Mouse (Mus musculus) lung, postnatal 4 days (tissue): ENCODE results near the gene Sept5.

Experiments used
- DNase-seq, 2 experiments: peaks; one replicate each; pipeline ENCODE4 v3.0.0; 2021

Sept5 gene

DNA sequence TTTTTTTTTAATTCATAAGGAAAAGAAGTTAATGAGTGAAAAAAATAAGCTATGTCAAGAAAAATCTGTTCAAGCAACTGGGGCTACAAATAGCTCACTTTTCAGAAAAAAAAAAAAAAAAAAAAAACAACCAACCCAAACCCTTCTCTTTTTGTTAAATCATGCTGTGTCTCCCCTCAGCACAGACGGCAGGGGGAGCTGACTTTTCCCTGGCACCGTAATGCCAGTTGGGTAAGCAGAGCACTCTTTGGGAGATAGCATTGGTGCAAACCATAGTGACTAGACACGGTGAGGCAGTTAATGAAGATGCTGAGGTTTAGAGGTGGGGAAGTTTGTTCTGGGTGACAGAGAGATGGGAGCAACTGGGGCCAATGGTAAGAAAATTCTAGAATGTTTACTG, 2.3 kb upstream of the Sept5 start:
- peak in 1 of 2 experiments; percentile 18 for DNase-seq

- peak in 1 of 2 experiments; percentile 3 for DNase-seq
These were observed 1.4 kb upstream of the Sept5 start for GRCm38 (mm10) chr16:18631141-18631540.

- DNase-seq, result no peak
These were observed 537 bp upstream of the Sept5 start for GRCm38 (mm10) chr16:18630291-18630690.

DNA sequence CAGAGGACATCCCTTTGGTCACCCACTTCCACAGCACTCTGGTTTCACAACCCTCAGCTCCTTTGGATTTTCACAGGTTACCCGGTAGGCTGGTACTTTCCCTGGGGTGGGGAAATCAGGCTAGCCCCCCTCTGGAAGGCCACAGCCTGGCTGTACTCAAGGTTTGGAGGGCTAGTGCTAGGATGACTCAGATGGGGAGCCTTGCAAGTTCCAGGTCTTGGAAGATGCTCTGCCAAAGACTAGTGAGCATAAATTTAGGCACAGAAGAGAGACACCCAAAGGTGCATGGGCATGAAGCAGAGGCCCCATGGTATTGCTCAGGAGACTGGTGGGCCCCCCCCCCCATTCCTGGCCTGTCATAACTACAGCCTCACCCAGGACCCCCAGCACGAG, 810 bp downstream of the Sept5 start:
- no peak for DNase-seq

- peak in 1 of 2 experiments; percentile 19 for DNase-seq
These were observed 1.4 kb downstream of the Sept5 start for GRCm38 (mm10) chr16:18628206-18628947.

- DNase-seq, result peak in 1 of 2 experiments; percentile 17
These were observed 2.6 kb downstream of the Sept5 start for GRCm38 (mm10) chr16:18627163-18627562.

DNA sequence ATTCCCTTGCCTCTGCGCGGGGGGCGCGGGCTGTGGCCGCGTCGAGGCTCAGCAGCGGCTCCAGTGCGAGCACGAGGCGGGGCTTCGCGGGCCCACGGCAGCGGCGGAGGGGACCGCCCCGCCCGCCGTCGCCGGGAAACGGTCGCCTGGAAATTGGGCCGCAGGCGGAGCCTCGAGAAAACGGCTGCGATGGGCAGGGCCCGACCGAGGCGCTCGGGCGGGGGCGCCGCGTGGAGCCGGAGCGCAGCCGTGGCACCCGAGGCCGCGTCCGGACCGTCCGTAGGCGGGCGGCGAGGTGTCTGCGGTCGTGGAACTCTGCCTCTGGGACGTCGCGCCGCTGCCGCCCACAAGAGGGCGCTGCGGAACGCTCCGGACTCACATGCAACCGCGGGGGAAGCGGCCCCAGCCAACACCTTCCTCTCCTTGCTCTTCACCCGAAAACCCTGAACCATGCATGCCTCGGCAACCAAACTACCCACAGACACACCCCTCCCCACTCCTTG, 3.3 kb downstream of the Sept5 start, which contains the start of gene Gm49601:
TSS of gene Gm49601 (minus strand) at position 52 of the 503 bp plus-strand sequence.
- DNase-seq, result peak; percentile 87 to 88

GRCm38 (mm10) chr16:18625791-18626311, 3.9 kb downstream of the Sept5 start:
- DNase-seq, result peak in 1 of 2 experiments; percentile 35

GRCm38 (mm10) chr16:18625097-18625496, 4.7 kb downstream of the Sept5 start:
- no peak for DNase-seq

DNA sequence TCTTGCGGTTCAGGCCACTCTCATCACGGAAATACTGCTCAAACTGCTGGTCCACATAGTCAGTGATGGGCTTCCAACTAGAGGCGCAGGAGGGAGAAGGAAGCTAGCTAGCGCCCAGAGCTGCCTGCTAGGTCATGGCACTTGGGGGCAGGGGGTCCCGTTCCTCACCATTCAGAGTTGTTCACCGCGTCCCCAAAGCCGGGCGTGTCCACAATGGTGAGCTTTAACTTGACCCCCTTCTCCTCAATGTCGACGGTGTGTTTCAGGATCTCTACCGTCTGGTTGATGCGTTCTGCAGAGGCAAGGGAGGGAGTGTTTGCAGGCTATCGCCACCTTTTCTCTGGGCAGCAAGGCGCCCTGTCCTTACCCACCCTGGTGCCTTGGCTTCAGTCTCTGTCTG, 5.1 kb downstream of the Sept5 start:
- no peak for DNase-seq

DNA sequence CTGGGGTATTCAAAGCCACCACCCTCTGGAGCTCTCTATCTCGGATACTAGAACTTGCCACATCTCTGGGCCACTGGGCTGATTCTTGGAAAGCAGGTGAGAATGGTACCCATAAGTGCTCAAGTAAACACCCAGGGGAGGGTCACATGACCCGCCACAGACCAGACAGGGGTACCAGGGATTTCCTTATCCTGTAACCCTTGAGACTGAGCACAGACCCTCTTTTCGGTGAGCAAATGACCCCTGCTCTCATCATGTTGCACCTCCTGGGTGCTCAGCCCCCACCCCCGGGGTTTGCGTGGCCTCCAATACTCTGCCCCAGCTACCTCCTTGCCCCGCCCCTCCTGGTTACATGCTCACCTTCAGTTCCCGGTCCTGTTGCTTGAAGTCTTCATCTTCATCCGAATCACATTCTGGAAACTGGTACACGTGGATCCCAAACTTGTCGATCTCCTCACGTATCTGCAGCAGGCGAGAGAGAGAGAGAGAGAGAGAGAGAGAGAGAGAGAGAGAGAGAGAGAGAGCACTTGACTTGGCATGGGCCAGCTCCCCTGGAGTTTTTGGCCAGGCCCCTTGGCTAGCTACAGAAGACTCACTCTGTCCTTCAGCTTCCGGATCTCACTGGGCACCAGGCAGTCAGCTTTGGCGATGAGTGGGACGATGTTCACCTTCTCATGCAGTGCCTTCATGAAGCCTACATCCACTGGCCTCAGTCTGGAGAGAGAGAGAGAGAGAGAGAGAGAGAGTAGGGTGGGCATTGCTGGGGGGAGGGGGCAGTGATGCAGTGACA, 5.8 kb downstream of the Sept5 start:
- DNase-seq, result no peak

- DNase-seq, result no peak
These were observed 6.6 kb downstream of the Sept5 start for GRCm38 (mm10) chr16:18622916-18623750.

GRCm38 (mm10) chr16:18622019-18622418, 7.7 kb downstream of the Sept5 start, which contains the start of gene Gp1bb:
Gene Gp1bb, minus strand, starts transcription at chr16:18622403.
- no peak for DNase-seq

DNA sequence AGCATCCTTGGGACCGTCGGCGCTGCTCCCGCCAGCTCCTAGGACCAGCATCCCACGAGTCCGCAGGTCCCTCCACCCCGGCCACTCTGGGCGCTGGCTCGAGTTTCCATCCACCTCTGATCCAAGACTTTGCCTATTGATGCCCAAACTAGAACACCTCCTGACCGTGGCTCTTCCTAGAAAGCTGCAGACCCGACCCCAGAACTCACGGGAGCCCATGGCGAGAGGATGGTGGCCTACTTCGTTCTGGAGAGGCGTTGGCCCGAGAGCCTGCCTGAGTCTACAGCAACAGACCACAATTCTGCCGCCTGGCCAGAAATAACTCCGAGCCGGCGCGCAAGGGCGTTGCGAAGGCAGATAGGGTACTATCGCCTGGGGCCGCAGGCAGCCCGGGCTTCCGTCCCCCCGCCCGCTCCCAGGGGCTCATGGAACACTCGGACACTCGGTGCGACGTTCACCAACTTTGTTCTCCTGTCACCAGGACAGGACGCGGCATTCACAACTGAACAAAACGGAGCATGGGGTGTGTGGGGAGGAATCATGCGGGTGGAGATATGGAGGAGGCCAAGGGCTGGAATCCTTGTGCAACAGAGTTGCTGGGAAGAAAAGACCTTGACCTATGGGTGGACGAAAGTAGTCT, 8.3 kb downstream of the Sept5 start:
- DNase-seq, result no peak

GRCm38 (mm10) chr16:18620601-18621361, 9.0 kb downstream of the Sept5 start:
- peak in 1 of 2 experiments; percentile 53 for DNase-seq

DNA sequence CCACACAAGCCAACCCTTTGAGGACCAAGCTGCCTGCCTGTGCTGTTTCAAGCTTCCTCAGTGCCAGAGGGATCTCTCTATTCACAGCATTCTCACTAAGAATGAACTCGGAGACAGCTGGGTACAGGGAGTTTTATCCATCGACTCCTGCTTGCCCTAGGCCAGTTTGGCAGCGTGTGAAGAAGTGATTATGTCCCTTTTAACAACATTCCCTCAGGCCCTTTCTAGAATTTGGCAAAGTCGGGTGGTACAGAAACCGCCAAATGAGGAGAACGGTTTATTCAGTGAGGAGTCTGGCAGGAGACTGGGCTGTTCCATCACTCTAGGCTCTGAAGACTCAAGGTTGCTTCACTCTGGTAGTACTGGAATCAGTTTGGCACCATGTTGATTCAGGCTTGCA, 9.6 kb downstream of the Sept5 start:
- DNase-seq, result no peak

- DNase-seq, result peak in 1 of 2 experiments; percentile 59
These were observed 10.6 kb downstream of the Sept5 start for GRCm38 (mm10) chr16:18619110-18619509.

DNA sequence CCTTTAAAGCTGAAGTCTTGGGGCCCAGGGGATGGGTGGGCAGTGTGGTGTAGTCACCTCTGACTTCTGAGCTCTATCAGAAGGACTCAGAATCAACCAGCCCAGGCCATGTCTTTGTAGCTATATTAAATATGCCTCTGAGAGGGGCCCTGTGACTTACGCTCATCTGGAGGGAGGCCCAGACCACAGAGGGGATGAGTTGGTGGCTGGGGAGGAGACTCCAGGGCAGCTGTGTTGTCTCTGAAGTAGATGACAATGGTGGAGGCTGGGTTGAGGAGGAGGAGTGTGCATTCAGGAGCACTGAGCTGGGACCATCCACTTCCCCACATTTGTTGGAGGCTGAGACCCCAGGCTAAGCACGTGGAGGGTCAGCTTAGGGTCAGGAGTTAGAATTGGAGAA, 11.5 kb downstream of the Sept5 start:
- no peak for DNase-seq

DNA sequence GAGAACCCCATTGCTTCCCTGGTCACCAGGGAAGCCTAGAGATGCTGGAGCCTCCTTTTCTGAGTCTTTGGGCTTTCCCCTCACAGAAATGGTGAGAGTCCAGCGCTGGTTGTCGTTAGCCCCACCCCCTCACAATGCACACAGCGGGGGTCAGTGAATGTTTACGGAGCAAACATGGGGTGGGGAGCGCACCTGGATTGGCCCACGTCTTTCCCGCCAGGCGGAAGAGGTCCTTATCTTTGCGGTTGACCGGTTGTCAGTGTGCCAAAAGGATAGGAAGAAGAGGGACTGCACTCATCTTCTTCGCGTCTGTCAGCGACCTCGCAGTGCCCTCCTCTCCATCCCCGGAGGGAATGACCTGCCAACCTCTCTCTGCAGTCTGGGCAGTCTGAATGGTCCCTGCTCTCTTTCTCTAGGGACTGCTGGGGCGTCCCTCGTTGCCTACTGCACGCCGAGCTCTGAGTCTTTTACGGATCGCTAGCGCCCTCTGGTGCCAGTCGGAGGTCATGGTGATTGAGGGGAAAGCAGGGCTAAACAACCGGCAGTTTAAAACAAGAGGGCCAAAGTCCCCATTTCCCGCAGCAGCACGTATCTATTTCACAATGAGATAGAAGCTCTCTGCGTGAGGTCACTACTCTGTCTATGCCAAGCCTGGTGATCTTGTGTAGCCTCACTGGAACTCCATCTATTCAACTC, 12.2 kb downstream of the Sept5 start:
- DNase-seq, result peak; percentile 85 to 91

DNA sequence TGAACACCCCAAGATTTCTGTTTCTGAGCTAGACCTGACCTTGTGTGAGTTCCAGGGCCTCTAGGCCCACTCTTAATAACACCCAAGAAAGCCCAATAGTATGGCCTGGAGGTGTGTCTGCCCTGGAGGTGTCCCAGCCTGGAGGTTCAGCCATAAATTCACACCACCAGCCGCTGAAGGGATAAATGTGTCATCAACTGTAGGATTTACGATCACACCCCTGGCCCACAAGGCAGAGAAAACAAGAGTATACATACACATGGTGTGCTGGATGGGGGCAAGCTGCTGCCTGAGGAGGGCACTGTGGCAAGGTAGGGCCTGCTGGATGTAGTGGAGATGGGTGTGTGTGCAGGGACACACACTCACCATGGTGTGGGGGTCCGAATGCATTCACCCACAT, 16.5 kb downstream of the Sept5 start:
- no peak for DNase-seq

GRCm38 (mm10) chr16:18611752-18612151, 18.0 kb downstream of the Sept5 start:
- peak in 1 of 2 experiments; percentile 78 for DNase-seq
